23 mouse cellular contexts compared by ENCODE assay signal in genomic region chr10:93518620-93519019, GRCm38 (mm10). TPM values are rescaled to one million over a fixed set of nuclear protein-coding genes. Genes with fewer than 3 reads are reported as not detected.
"Had no signal": no experiment of that assay in that cellular context is flagged by ENCODE, and none has a peak within 500 bp of the region (broad histone marks: within the 10 kb centered on the region; RNA-seq: fewer than 3 reads in every experiment).

No protein-coding gene starts in this region.

- H3K36me3 ChIP-seq: midbrain, embryonic 10.5 days; midbrain, embryonic 12.5 days; neural tube, embryonic 13.5 days; neural tube, embryonic 15.5 days had no signal

- H3K9me3 ChIP-seq: midbrain, embryonic 10.5 days; midbrain, embryonic 12.5 days; neural tube, embryonic 13.5 days; neural tube, embryonic 15.5 days had no signal

- H3K27me3 ChIP-seq: midbrain, embryonic 12.5 days; neural tube, embryonic 13.5 days; neural tube, embryonic 15.5 days had no signal

- H3K9ac ChIP-seq: lung, embryonic 14.5 days; midbrain, embryonic 12.5 days; neural tube, embryonic 13.5 days; neural tube, embryonic 15.5 days had no signal

- H3K27ac ChIP-seq: midbrain, embryonic 10.5 days; midbrain, embryonic 12.5 days; neural tube, embryonic 13.5 days; neural tube, embryonic 15.5 days had no signal

- ATAC-seq: midbrain, embryonic 16.5 days had no signal

- H3K4me2 ChIP-seq: lung, embryonic 14.5 days; midbrain, embryonic 12.5 days; neural tube, embryonic 13.5 days; neural tube, embryonic 15.5 days had no signal

- H3K4me1 ChIP-seq: midbrain, embryonic 10.5 days; midbrain, embryonic 12.5 days; neural tube, embryonic 13.5 days; neural tube, embryonic 15.5 days had no signal

- H3K4me3 ChIP-seq: midbrain, embryonic 10.5 days; midbrain, embryonic 12.5 days; myocyte; neural tube, embryonic 13.5 days; neural tube, embryonic 15.5 days had no signal

- DNase-seq: lung, adult 18-20 months; lung, embryonic 14.5 days; lung, postnatal 10 days; lung, postnatal 4 days; midbrain, embryonic 14.5 days; retina, postnatal 1 day; right cerebral cortex, adult 18-20 months; right cerebral cortex, postnatal 25 days; right cerebral cortex, postnatal 4 days; spleen, adult 18-20 months; thymus, adult 2 months; thymus, postnatal 25 days; thymus, postnatal 4 days had no signal

RNA-seq across cellular contexts. Expression of gene Amdhd1, which starts 21.2 kb away (rescaled TPM):
- total RNA-seq: megakaryocyte, adult 5-6 weeks; megakaryocyte-erythroid progenitor cell, adult 5-6 weeks had no signal
- polyA plus RNA-seq: midbrain, embryonic 12.5 days; midbrain, embryonic 14.5 days; midbrain, embryonic 16.5 days; neural tube, embryonic 13.5 days had no signal

RNA-seq across cellular contexts. Expression of gene Ccdc38, which starts 21.8 kb away (rescaled TPM):
- total RNA-seq: megakaryocyte-erythroid progenitor cell, adult 5-6 weeks had no signal
- polyA plus RNA-seq: small intestine, adult 2 months; urinary bladder, adult 2 months had no signal

RNA-seq across cellular contexts. Expression of gene Hal, which starts 30.1 kb away (rescaled TPM):
- total RNA-seq: megakaryocyte-erythroid progenitor cell, adult 5-6 weeks had no signal
- polyA plus RNA-seq: midbrain, embryonic 12.5 days; midbrain, embryonic 14.5 days; midbrain, embryonic 16.5 days; neural tube, embryonic 13.5 days had no signal
